Mouse (Mus musculus): Measurements from ENCODE around the gene Gdf15. TPM values are rescaled to one million over a fixed set of nuclear protein-coding genes. Genes with fewer than 3 reads are reported as not detected.
A peak's percentile ranks its signal among the peaks of the same experiment; 100 is the strongest.

Gene Gdf15
- polyA plus RNA-seq, 1 experiment: 0.19 TPM

DNA sequence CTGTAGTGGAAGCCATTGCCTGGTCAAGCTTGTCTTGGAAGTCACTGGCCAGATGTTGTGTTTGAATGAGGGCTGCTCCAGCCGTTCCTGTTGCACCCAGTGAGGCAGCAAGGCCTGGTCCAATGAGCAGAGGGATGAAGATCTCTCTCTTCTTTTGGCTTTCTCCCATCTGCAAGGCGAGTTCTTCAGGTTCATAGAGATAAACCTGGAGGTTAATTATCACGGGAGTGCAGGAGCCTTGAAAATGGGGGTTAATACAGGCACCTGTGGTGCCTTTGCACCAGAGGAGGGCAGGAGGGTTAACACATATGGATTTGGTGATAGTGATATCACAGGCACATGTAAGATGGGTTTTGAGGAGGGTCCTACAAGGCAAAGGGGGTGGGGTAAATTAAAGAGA lies 10.0 kb downstream of the Gdf15 start:
- no peaks in the 10 kb centered on the region for H3K4me1 ChIP-seq (ENCODE audit: control insufficient read depth, insufficient read depth, low read length)
- no peak overlapping the region for H3K27ac ChIP-seq (ENCODE audit: insufficient read depth, low read length)
- TF ChIP-seq CTCF (IDR thresholded peaks at IDR 0.05; ENCODE audit: extremely low read depth, insufficient read depth, low read length) (no peak), POLR2A (IDR thresholded peaks at IDR 0.05; ENCODE audit: extremely low read depth, insufficient read depth, low read length) (no peak)
- no peak overlapping the region for H3K4me3 ChIP-seq (ENCODE audit: insufficient read depth, low read length)

DNA sequence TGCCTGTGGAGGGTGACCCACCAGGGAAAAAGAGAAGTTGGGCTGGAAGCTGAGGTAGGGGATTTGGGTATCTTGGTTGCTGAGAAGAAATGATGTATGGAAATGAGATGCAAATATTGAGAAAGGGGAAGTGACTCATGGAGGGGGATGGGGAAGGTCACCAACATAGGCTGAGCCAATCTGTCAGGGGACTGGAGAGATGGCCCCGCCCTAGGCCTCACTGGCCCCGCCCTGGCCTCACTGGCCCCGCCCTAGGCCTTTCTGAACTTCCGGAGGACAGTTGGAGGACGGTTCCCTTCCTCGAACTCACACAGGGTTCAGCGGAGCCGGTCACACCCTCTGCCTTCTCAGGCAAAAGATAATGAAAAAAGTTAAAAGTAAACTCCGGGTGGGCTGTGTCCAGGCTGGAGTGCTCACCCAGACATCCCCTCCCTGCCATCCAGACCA lies 13.3 kb downstream of the Gdf15 start:
- no peak for TF ChIP-seq CTCF (IDR thresholded peaks at IDR 0.05; ENCODE audit: extremely low read depth, insufficient read depth, low read length)
- TF ChIP-seq POLR2A (IDR thresholded peaks at IDR 0.05; ENCODE audit: extremely low read depth, insufficient read depth, low read length): no peak
- Histone ChIP-seq H3K4me1 (ENCODE audit: control insufficient read depth, insufficient read depth, low read length) (no peaks in the 10 kb centered on the region), H3K4me3 (ENCODE audit: insufficient read depth, low read length) (no peak overlapping the region), H3K27ac (ENCODE audit: insufficient read depth, low read length) (no peak overlapping the region)

DNA sequence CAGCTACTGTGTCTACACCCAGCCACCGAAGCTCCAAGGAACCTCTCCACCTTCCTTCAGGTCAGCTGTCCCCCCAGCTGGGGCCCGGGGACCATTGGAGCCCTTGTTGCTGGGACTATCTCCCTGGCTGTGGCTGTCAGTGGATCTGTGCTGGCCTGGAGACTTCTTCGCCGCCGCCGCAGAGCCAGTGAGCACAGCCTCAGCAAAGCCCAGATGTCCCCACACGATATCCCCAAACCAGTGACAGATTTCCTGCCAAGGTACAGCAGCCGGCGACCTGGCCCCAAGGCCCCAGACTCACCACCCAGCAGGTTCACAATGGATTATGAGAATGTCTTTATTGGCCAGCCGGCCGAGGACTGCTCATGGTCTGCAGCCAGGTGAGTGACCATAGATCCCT lies 14.3 kb downstream of the Gdf15 start:
- Histone ChIP-seq H3K27ac (ENCODE audit: insufficient read depth, low read length) (no peak overlapping the region), H3K4me1 (ENCODE audit: control insufficient read depth, insufficient read depth, low read length) (no peaks in the 10 kb centered on the region), H3K4me3 (ENCODE audit: insufficient read depth, low read length) (no peak overlapping the region)
- TF ChIP-seq CTCF (IDR thresholded peaks at IDR 0.05; ENCODE audit: extremely low read depth, insufficient read depth, low read length) (no peak), POLR2A (IDR thresholded peaks at IDR 0.05; ENCODE audit: extremely low read depth, insufficient read depth, low read length) (no peak)

DNA sequence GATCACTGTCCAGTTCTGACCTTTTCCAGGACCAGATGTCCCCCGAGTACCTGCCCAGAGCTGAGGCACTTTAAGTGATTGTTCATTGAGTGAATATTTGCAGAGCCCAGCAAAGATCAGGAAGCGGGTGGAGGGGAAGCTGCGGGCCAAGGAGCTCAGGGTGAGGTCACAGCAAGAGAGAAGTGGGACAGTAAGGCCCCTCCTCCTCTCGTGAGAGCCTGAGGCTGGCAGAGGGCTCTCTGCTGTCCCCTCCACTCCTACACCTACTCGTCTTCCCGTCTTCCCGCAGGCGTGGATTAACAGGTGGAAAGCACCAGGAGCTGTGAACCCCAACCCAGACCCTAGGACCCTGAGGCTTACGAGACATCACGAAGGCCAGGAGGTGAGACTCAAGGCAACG lies 15.6 kb downstream of the Gdf15 start:
- H3K4me3 ChIP-seq (ENCODE audit: insufficient read depth, low read length): no peak overlapping the region
- H3K27ac ChIP-seq (ENCODE audit: insufficient read depth, low read length): no peak overlapping the region
- TF ChIP-seq CTCF (IDR thresholded peaks at IDR 0.05; ENCODE audit: extremely low read depth, insufficient read depth, low read length): no peak
- TF ChIP-seq POLR2A (IDR thresholded peaks at IDR 0.05; ENCODE audit: extremely low read depth, insufficient read depth, low read length): no peak

DNA sequence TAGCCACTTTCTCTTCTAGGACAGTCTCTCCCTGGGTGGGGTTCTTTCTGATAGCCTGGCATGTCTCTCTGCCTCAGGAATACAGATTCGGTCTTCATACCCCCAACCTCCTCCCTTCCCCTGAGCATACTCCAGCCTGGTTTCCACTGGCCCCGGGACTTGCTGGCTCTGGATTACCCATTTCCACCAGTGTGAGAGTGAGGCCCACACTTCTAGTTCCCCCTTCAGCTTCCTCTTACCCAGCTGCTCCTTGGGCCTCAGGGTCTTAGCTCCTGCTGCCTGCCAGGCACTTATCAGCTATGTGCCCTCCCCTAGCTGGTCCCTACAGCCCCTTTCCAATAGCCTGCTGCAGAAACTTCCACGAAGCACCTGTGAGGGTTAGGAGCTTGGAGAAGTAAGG lies 16.4 kb downstream of the Gdf15 start, which contains the start of gene Lrrc25:
TSS of gene Lrrc25 (plus strand) at position 262 of the 400 bp plus-strand sequence.
- Histone ChIP-seq H3K4me1 (ENCODE audit: control insufficient read depth, insufficient read depth, low read length) (no peaks in the 10 kb centered on the region), H3K27ac (ENCODE audit: insufficient read depth, low read length) (no peak within 1 kb of the TSS), H3K4me3 (ENCODE audit: insufficient read depth, low read length) (no peak within 1 kb of the TSS)
- TF ChIP-seq CTCF (IDR thresholded peaks at IDR 0.05; ENCODE audit: extremely low read depth, insufficient read depth, low read length) (no peak), POLR2A (IDR thresholded peaks at IDR 0.05; ENCODE audit: extremely low read depth, insufficient read depth, low read length) (no peak)

More for the DNA sequence above, 15.6 kb downstream of the Gdf15 start:
- H3K4me1 ChIP-seq (ENCODE audit: control insufficient read depth, insufficient read depth, low read length): no peaks in the 10 kb centered on the region

DNA sequence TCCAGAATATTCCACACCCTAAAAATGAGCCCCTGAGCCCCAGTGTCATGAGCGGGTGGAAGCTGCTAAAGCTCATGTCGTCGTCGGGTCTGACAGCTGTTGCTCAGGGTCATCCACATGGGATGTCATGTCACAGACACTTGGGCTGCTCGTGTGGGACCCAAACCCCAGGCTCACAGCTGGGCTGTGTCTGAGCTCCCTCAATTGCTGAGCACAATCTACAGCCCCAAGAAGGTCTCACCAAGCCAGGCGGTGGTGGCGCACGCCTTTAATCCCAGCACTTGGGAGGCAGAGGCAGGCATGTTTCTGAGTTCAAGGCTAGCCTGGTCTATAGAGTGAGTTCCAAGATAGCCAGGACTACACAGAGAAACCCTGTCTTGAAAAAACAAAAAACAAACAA lies 17.0 kb downstream of the Gdf15 start:
- Histone ChIP-seq H3K4me1 (ENCODE audit: control insufficient read depth, insufficient read depth, low read length) (peaks cover 2% of the 10 kb centered on the region; the same call in 1 of the 2 replicates), H3K27ac (ENCODE audit: insufficient read depth, low read length) (no peak overlapping the region), H3K4me3 (ENCODE audit: insufficient read depth, low read length) (no peak overlapping the region)
- TF ChIP-seq POLR2A (IDR thresholded peaks at IDR 0.05; ENCODE audit: extremely low read depth, insufficient read depth, low read length): no peak
- TF ChIP-seq CTCF (IDR thresholded peaks at IDR 0.05; ENCODE audit: extremely low read depth, insufficient read depth, low read length): no peak

DNA sequence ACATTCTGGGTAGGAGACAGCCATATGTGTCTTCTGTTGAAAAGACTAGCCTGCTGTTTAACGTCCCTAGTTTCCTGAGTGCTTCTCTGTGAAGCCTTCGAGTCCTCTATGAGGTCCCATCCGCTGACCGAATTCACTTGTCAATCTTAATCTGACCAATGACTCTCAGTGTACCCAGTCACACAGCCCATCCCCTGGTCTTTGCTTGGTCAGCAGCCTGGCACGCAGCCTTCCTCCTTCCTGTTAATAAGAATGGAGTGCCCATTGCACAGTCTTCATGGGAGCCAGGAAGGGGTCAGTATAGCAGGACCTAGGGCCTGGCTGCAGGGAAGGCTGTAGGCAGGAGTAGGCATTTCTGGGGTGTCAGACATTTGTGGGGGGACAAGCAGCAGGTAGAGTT lies 17.8 kb downstream of the Gdf15 start:
- TF ChIP-seq POLR2A (IDR thresholded peaks at IDR 0.05; ENCODE audit: extremely low read depth, insufficient read depth, low read length): no peak
- no peak for TF ChIP-seq CTCF (IDR thresholded peaks at IDR 0.05; ENCODE audit: extremely low read depth, insufficient read depth, low read length)

DNA sequence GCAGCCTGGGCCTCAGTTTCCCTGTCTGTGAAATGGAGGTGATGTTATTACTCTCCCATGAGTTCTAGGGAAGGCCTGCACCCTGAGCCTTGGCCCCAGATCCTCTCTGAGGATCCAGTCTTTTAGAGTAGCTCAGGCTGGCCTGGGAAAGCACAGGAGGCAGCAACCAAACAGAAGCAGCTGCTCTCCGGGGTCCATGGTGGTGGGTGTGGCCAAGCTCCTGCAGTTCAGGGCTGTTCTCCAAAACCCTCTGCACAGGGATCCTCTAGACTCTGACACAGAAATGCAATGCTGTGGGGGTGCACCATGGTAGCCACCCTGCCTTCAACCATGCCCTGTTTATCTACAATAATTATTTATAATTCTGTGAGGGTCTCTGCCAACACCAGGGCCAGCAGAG lies 18.5 kb downstream of the Gdf15 start:
- Histone ChIP-seq H3K4me1 (ENCODE audit: control insufficient read depth, insufficient read depth, low read length) (peaks cover 6% of the 10 kb centered on the region), H3K4me3 (ENCODE audit: insufficient read depth, low read length) (no peak overlapping the region), H3K27ac (ENCODE audit: insufficient read depth, low read length) (no peak overlapping the region)
- TF ChIP-seq POLR2A (IDR thresholded peaks at IDR 0.05; ENCODE audit: extremely low read depth, insufficient read depth, low read length) (no peak), CTCF (IDR thresholded peaks at IDR 0.05; ENCODE audit: extremely low read depth, insufficient read depth, low read length) (no peak)

More for the DNA sequence above, 17.8 kb downstream of the Gdf15 start:
- Histone ChIP-seq H3K4me1 (ENCODE audit: control insufficient read depth, insufficient read depth, low read length) (peaks cover 2% of the 10 kb centered on the region; the same call in 1 of the 2 replicates), H3K4me3 (ENCODE audit: insufficient read depth, low read length) (no peak overlapping the region), H3K27ac (ENCODE audit: insufficient read depth, low read length) (no peak overlapping the region)

DNA sequence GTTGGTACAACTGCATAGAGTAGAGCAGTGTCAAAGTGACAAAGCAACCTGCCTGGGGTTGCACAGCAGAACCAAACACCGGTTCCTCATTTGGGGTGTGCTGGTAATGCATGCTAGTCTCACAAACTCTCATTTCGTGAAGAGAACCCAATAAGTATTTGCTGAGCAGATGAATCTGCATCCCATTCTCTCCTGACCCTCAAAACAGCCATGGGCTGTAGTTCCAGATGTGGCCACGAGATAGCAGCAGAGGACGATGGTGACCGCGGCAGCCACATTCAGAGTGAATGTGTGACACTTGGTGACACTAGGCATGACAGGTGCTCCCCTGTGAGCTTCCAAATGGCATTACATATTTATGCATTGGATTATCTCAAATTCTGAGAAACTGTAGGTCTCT lies 20.4 kb downstream of the Gdf15 start:
- H3K4me1 ChIP-seq (ENCODE audit: control insufficient read depth, insufficient read depth, low read length): peaks cover 6% of the 10 kb centered on the region
- H3K4me3 ChIP-seq (ENCODE audit: insufficient read depth, low read length): peak overlapping the region; percentile 5; the same call in 1 of the 2 replicates
- TF ChIP-seq POLR2A (IDR thresholded peaks at IDR 0.05; ENCODE audit: extremely low read depth, insufficient read depth, low read length) (no peak), CTCF (IDR thresholded peaks at IDR 0.05; ENCODE audit: extremely low read depth, insufficient read depth, low read length) (peak; percentile 96)
- peak overlapping the region; percentile 63; the same call in 1 of the 2 replicates for H3K27ac ChIP-seq (ENCODE audit: insufficient read depth, low read length)
